Mouse (Mus musculus) thymus, postnatal 36 days (tissue): ENCODE measurements around the gene Tle6.

ENCODE experiments used
- DNase-seq, 2 experiments: peaks; one replicate each; pipeline ENCODE4 v3.0.0; 2022; ENCODE audit warnings: mixed read lengths in 2 of 2

Tle6 gene

GRCm38 (mm10) chr10:81560719-81561459 lies 40.0 kb downstream of the Tle6 start:
- peak; percentile 92 to 97 for DNase-seq

GRCm38 (mm10) chr10:81559627-81560539 lies 41.0 kb downstream of the Tle6 start:
- peak; percentile 83 to 91 for DNase-seq

GRCm38 (mm10) chr10:81559163-81559626 lies 41.7 kb downstream of the Tle6 start, which contains the start of gene Aes:
Gene Aes (plus strand): TSS chr10:81559488.
- peak; percentile 88 to 92 for DNase-seq

DNA sequence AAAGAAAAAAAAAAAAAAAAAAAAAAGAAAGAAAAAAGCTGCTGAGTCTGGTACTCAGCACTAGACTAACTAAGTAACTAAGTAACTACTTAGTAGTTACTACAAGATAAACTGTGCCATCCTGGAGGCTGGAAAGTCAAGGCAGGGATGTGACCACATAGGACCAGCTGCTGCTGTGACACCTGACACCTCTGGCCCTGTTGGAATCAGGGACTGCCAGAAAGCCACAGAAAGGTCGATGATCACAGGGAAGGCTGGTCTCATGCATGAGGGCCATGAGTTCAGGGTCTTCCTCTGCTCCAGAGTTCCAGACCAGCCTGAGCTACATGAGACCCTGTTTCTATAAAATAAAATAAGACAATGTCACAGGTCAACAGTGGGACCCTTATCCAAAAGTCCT lies 43.4 kb downstream of the Tle6 start:
- no peak for DNase-seq

DNA sequence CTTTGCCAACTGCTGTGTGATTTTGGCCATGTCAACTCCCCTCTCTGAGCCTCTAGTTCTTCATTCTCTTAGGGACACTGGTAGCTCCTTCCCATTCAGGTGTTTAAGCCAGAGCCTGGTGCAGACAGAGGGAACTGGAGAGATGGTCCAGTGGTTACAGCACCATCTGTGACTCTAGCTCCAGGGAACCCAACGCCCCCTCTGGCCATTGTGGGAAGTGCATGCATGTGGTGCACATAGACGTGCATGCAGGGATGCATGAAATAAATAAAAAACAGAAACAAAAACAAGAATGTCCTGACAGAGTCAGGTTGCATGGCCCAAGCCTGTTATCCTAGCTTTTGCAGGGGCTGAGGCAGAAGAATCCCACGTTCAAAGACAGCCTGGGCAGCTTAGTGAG lies 44.6 kb downstream of the Tle6 start:
- DNase-seq = peak in 1 of 2 experiments; percentile 20

DNA sequence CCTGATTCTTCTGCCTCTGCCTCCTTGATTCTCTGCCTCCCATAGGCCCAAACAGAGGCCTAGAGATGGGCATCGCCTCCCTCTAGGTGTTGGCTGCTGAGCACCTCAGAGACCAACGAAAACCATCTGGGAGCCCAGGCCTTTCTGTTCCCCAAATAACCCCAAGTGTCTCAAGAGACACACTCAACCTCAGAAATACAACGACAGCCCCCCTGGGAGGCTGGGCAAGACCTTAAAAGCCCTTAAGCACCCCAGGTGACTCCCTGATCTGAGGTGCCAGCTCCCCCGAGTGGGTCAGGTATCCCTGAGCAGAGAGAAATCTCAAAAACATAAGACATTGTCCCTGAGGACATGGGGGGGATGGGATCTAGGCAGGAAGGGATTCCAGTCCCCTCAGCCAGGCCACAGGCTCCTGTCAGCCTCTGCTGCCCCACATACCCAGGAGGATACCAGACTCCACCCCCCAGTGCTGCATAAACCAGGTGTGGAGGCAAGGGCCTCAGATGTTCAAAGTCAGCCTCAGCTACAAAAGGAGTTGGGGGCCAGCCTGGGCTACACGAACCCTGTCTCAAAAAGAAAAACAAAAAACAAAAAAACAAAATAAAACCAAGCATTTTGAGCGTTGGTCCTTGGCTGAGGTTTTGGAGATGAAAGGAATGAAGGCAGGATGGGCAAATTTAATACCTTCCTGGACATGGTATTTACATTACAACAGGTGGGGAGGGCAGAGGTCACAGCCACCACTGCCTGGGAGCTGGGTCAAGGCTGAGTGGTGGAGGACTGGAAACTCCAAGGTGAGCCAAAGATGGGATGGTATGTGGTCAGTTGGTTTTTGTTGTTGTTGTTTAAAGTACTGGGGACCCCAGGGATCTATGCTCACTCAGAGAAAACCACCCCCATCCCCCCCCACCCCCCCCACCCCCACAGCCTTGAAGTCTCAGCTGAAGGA lies 46.8 kb downstream of the Tle6 start:
- DNase-seq = no peak

- DNase-seq = peak in 1 of 2 experiments; percentile 48
These were observed 47.6 kb downstream of the Tle6 start for GRCm38 (mm10) chr10:81553232-81553631.

DNA sequence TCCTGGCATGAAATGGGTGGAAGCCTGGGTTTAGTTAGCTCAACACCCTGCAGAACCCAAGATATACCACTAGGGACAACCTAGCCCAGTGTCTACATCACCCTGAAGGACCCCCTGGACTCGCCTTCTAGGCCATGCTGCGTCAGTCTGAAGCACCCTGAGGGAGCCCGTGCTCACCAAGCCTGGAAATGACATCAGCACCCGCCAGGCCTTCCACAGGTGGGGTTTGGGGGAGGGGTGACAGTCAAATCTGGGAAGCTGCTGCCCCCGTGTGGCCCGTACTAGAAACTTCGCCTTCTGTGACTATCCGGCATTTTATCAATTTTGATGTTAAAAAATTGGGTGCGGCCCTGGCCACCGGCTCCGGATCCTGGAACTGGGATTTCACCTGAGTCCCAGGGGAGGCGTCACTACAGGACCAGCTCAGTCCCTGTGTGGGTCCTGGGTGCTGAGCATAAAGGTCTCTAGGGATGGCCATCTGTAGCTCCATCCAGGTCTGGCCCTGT lies 49.2 kb downstream of the Tle6 start:
- peak; percentile 83 to 89 for DNase-seq

DNA sequence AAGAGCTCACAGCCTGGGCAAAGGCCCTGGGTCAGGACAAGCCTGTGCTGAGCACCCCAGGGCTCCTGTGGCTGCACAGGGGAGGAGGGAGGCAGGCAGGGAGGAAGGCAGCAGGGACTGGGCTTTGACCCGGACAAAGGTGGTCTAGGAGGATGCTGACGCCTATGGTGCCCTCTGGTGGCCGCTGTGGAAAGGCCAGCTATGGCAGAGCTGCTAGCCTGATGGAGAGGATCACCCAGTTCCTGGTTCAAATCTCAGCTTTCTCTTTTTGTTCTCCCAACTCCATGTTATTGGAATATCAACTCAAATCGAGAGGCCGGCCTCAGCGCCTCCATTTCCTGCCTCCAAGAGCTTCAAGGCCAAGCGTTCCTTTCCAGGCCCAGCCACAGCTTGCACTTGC lies 50.6 kb downstream of the Tle6 start:
- peak; percentile 82 to 83 for DNase-seq

- no peak for DNase-seq
These were observed 51.9 kb downstream of the Tle6 start for GRCm38 (mm10) chr10:81548944-81549343.

DNA sequence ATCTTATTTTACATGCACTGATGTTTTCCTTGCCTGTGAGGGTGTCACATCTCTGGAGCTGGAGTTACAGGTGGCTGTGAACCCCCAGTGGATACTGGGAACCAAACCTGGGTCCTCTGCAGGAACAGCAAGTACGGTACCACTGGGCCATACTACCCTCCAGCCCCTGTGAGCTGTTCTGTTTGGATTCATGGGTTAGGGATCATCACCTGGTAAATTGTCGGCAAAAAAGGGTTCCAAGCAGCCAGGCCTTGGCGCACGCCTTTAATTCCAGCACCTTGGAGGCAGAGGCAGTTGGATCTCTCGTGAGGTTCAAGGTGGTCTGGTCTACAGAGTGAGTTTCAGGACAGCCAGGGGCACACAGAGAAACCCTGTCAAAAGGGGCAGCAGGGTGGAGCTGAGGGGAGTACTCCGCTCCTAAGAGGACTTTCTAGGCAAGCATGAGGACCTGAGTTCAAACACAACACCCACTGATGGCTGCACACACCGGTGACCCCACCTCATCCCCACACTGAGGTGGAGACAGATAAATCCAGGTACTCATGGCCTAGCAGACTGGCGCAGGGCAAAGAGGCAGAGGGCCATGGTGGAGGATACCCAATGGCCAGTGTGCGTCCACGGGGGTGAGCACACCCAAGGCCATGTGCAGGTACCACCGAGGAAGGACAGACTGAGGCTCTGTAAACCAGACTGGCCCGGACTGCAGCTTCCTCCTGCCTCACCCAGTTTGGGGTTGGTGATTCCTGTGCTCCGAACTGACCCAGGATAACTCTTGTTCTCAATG lies 53.9 kb downstream of the Tle6 start:
- DNase-seq = no peak

- no peak for DNase-seq
These were observed 54.5 kb downstream of the Tle6 start for GRCm38 (mm10) chr10:81546332-81546731.

DNA sequence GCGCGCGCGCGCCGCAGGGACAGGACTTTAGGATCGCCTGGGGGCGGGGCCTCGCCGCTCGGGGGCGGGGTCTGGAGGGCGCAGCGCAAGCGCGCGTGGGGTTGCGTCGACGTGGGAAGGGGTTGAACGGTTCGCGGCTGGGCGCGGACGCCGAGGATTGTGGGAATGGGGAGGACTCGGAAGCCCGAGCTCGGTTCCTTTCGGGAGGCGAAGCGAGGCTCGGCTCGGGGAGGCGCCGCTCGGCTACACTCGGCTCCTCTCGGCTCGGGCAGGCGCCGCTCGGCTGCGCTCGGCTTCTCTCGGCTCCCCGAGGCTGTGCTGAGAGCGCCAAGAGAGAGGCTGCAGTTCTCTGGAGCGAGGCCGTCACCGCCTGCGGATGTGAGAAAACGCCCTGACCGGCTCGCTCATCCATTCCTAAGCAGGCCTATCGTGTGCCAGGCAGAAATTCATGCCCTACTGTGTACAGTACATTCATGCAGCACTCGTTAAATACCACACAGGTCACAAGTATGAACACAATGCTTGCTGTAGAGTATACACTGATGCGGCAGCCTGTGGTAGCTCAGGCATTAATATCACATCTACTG lies 55.6 kb downstream of the Tle6 start, which contains the start of gene Gna11:
TSS of gene Gna11 (minus strand) at position 30 of the 587 bp plus-strand sequence.
- DNase-seq = peak; percentile 100

- no peak for DNase-seq
These were observed 56.3 kb downstream of the Tle6 start for GRCm38 (mm10) chr10:81544296-81545160.

- DNase-seq = no peak
These were observed 57.2 kb downstream of the Tle6 start for GRCm38 (mm10) chr10:81543633-81544032.

- DNase-seq = no peak
These were observed 58.0 kb downstream of the Tle6 start for GRCm38 (mm10) chr10:81542727-81543460.

GRCm38 (mm10) chr10:81541803-81542202 lies 59.1 kb downstream of the Tle6 start:
- no peak for DNase-seq

- no peak for DNase-seq
These were observed 59.5 kb downstream of the Tle6 start for GRCm38 (mm10) chr10:81541363-81541762.
